Mouse (Mus musculus) ES-E14 (cell line): Measurements from ENCODE around the gene Gps2.

Experiments used
- HCFC1 ChIP-seq: IDR thresholded peaks from 2 replicates; pipeline ENCODE4 v1.6.1; 2012; ENCODE audit warnings: low read length, inconsistent platforms, borderline replicate concordance; ENCODE audit not compliant: insufficient read depth
- ZC3H11A ChIP-seq: IDR thresholded peaks from 2 replicates; pipeline ENCODE4 v1.6.1; 2012; ENCODE audit warnings: low read depth, mild to moderate bottlenecking, inconsistent platforms, low read length, borderline replicate concordance
- ZNF384 ChIP-seq: IDR thresholded peaks from 2 replicates; pipeline ENCODE4 v1.6.1; 2012; ENCODE audit warnings: low read depth, low read length, inconsistent platforms

DNA sequence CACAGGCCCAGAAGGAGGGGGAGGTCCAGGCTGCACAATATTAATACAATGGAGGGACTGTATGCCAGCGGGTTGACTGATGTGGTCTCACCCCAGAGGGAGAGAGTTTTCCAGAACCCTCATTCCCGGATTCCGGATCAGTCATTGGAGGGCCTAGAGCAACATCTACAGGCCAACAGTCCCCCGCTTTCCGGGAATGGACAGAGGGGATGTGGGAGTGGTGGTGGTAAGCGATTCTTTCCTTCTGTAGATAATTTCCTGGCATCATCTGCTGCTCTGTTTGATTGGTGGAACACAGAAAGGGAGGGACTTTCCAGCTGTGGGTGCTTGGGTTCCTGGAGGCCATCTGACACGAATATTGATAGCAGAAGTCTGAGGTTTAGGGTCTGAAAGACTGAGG lies 37.5 kb upstream of the Gps2 start:
- no peak for TF ChIP-seq HCFC1
- TF ChIP-seq ZNF384, result no peak
- TF ChIP-seq ZC3H11A, result no peak
